Mouse (Mus musculus) spleen, adult 2 months (tissue): ENCODE measurements around the gene Bsg.

Experiments
- CTCF ChIP-seq: fragments of 200-500 bp; IDR thresholded peaks from 2 replicates; pipeline ENCODE4 v1.5.1; 2011; ENCODE audit warnings: mild to moderate bottlenecking, inconsistent platforms; ENCODE audit not compliant: insufficient read depth, insufficient read length, insufficient replicate concordance; ENCODE audit errors: extremely low read depth
- POLR2A ChIP-seq: fragments of 200-500 bp; IDR thresholded peaks from 2 replicates; pipeline ENCODE4 v1.6.1; 2011; ENCODE audit warnings: low read depth, low read length, inconsistent platforms

DNA sequence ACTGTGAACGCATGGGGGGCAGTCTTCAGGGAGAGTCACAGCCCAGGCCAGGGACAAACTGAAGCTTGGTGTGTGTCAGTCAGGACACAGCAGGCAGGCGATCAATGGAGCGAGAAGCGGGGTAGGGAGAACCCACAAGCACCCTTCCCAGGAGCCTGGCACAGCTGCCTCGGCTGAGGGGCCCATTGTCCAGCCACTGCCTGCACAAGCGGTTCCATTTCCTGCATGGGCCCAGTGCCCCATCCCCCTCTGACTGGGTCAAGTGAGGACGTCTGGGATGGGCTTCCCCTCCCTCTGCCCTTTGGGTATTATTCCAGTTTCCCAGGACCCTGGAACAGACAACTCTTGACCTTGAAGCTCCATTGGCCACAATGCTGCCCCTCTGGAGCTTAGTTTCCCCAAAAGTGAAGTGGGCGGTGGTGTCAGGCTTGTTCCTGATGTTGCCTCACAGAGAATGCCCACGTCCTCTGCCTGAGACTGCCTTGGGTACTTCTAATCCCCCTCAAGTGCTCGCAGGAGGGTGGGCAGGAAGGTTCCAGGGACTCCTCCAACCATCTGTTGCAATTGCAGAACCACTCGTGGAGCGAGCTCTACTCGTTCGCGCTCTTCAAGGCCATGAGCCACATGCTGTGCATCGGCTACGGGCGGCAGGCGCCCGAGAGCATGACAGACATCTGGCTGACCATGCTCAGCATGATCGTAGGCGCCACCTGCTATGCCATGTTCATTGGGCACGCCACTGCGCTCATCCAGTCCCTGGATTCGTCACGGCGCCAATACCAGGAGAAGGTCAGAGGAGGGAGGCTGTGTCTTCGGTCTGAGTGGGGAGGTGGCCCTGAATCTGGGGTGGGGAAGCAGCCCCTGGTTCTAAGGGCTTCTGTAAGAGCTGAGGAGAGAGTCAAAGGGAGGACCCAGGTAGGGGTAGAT, 24.3 kb downstream of the Bsg start:
- TF ChIP-seq POLR2A (no peak), CTCF (no peak)
